Mouse (Mus musculus): Measurements from ENCODE around the gene Map2k6. TPM values are rescaled to one million over a fixed set of nuclear protein-coding genes. Genes with fewer than 3 reads are reported as not detected.

Gene Map2k6
- polyA plus RNA-seq, 1 experiment, result 8.4 TPM

DNA sequence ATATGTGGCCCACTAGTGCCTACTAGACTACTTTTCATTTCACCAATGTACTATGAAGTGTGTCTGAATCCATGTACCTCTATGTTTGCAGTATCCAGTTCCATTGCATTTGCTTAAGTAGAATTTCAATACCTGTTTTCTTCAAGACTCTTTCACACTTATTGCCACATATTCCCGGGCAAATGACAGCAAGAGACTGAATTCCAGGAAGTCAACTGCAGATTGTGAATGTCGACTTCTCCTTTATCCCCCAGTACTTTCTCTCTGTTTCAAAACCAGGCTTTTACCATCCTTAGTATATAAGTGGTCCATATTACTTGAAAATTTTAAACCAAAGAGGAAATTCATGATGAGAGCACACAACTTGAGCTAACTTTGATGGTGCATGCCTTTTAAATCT is 4.7 kb downstream of the Map2k6 start:
- no peak for DNase-seq (ENCODE audit: low spot score)

DNA sequence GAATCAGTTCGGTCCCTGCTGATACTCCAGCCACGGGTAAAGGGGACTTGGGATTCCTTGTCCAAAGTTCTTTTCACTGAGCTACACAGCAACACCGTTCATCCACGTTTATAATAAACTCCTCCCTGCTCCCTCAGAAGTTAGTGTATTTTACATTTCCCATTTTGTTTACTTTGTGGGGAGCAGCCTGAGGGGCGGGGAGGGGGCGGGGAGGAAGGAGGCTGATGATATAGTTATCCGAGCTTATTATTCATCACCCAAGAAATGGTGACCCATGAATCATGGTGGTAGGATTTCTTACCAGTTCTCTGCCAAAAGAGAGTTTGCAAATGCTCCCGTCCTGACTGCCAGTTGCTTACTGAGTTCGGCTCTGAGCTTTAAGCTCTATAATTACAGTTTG is 6.7 kb downstream of the Map2k6 start:
- DNase-seq (ENCODE audit: low spot score), result no peak

DNA sequence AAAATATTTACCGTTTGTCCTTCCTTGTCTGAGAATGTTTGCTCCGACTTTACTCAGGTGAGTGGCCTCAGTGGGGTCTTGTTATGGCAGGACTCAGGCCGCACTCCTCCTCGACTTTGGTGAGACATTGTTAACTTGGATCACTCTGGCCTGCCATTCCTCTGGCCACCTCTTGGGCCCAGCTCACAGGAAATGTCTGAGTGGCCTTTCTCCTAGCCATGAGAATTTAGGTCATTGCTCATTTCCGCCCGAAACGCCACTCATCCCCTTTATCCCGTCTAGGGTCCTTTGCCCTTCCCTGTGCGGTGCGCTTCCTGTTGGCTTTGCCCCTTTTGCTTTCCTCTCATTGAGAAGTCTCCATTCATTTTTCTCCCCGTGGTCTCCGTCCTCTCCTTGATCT is 10.2 kb downstream of the Map2k6 start:
- DNase-seq (ENCODE audit: low spot score), result no peak

DNA sequence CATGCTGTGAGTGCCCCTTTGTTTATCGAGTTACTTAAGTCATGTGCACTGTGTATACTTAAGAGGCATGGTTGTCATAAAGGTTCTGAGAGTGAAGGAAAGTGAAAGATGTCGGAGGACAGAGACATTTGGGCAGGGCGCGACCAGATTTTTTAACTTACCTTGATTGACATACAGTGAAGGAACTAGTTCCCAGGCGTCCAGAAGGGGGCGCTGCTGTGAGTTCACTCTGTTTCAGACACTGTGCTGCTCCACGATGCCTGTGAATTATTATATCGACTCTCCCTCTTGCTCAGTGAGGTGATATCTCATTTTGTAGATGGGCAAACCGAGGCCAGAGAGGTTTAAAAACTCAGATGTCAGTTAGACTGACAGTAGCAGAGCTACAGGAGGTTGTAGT is 10.9 kb downstream of the Map2k6 start:
- DNase-seq (ENCODE audit: low spot score), result no peak

DNA sequence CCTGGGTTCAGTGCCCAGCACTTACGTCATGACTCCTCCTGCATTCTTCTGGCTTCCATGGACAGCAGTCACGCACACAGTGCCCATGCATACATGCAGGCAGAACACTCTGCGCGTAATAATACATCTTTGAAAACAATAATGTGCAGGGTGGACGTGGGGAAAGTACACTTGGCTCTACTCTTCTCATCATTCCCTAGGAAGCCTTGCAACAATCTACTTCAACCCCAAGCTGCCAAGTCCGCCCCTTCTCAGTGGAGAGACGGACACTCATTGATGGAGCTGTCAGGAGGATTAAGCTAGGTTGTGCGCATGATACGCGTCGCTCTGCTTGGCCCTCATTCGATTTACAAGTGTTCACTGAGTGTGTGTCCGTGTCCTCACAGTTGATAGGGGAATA is 12.7 kb downstream of the Map2k6 start:
- DNase-seq (ENCODE audit: low spot score), result no peak

DNA sequence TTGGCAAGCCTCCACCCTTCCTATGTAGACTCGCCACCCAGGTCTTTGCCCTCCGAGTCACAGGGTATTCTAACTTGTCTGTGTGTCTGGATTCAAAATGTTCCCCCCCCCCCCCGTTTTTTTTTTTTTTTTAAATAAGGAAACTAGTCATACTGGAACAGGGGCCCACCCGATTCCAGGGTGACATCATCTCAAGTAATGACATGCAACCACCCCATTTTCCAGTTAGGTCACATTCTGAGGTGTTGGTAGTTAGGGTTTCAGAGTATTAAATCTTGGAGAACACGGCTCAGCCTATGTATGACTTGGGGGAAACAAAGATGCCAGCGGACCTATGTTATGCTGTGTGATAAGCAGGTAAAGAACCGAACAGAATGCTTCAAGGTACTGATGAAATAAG is 15.3 kb downstream of the Map2k6 start:
- no peak for DNase-seq (ENCODE audit: low spot score)

DNA sequence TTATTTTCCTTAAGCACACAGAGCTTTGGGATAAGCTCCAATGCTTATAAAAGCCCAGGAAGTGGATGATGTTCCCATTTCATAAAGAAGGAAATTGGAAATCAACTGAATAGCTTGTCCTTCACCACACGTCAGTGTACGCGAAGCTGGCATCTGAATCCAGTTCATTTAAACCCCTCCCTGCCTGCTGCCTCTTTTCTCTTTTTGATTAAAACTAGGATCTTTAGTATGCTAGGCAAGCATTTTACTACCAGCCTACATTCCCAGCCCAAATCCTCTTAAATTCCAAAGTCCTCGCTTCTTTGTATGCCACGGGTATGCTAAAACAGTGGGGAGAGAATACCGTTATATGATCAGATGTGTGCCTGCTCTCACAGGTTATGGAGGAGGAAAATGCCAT is 17.8 kb downstream of the Map2k6 start:
- no peak for DNase-seq (ENCODE audit: low spot score)

DNA sequence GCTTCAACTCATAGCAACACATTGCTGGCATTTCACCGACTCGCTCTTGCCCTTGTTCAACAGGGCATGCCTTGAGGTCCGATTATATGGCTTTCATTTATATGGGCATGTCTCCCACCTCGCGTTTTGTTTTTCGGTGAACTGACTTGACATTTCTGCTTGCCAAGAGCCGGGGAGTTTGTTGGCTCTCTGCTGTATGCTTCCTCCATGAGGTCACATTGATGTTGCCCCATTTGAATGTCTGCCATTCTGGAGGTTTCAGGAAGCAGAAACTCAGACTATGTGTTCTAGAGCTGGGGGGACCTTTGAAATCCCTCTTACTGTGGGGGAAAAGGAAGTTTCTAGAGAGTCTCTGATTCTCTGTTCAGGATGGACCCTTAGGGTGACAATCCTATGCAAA is 21.5 kb downstream of the Map2k6 start:
- DNase-seq (ENCODE audit: low spot score), result no peak

DNA sequence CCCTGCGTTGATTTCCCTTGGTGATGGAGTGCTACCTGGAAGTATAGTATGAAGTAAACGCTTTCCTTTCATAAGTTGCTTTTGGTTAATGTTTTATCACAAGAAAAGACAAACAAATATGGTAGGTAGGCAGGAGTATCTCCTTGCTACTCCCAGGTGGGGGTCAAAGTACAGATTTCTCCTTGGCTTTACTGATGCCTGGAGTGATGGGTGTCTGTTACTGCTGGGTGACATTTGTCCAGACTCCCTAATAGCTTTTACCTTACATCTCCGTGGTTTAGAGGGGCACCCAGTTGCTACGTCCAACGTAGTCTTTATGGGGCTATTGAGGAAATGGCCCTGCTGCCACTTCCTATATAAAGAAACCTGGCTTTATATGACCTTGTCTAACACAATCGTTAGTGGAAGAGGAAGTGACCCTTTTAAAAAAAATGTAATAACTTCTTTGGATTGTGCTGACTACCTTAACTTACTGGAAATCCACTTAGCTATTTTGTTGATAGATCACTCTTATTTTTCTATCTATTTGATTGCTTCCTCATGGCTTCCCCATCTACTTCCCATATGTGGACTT is 27.7 kb downstream of the Map2k6 start:
- no peak for DNase-seq (ENCODE audit: low spot score)

DNA sequence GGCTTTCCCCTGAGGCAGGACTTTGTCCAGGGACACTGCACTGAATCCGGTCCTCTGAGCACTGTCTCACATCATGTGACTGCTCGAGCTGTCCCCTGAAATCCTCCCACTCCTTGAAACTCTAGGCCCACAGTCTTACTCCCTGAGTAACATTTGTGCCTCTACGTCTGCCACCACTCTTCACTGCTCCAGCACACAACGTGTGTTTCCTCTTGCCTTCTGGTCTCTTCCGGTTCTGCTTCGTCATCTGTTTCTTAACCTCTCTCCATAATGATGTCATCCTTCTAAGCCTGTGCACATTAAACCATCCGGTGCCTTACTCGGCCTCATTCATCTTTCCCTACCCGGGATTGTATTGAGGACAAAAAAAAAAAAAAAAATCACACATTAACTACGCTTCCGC is 28.2 kb downstream of the Map2k6 start:
- DNase-seq (ENCODE audit: low spot score), result no peak

DNA sequence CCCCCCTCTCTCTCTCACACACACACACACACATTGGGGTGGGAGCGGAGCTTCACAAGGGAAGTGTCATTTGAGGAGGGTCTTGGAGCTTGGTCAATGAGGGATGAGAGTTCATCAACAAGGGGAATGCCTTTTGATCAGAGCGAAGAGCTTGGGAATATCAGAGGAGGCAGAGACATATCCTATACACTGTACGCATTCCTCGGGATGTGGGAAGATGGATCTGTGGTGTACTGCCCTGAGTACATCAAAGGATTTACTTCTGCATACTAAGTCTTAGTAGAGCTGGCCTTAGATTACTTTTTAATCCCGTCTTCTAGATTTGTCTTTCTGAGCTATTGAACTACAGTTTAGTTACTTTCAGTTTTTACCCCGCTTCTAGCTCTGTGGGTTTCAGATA is 30.1 kb downstream of the Map2k6 start:
- DNase-seq (ENCODE audit: low spot score), result no peak

DNA sequence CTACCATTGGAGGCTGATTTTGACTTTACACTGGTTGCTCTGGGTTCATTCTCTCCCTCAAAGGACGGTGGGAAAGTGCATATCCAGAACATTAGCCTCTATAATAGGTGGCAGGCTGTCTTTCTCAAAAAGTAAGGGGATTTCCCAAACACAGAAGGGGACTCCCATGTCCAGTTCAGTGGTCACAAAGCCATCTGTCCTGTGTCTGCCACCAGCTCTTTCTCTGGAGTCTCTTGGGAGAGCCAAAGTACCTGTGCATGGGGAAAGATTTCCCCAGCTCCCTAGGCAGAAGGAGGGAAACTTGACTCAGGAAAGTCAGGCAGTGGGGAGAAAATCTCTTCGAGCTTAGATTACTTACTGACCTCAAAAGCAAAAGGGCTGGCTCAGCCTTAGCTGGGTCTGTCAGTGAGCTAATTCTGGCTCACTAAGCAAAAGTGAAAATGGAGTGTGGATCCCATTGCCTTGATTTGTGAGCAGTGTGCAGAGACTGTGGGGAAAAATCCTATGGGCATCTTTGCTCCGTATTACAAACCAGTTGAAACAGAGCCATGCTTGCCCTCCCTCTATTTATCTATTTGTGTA is 31.0 kb downstream of the Map2k6 start:
- DNase-seq (ENCODE audit: low spot score), result no peak

DNA sequence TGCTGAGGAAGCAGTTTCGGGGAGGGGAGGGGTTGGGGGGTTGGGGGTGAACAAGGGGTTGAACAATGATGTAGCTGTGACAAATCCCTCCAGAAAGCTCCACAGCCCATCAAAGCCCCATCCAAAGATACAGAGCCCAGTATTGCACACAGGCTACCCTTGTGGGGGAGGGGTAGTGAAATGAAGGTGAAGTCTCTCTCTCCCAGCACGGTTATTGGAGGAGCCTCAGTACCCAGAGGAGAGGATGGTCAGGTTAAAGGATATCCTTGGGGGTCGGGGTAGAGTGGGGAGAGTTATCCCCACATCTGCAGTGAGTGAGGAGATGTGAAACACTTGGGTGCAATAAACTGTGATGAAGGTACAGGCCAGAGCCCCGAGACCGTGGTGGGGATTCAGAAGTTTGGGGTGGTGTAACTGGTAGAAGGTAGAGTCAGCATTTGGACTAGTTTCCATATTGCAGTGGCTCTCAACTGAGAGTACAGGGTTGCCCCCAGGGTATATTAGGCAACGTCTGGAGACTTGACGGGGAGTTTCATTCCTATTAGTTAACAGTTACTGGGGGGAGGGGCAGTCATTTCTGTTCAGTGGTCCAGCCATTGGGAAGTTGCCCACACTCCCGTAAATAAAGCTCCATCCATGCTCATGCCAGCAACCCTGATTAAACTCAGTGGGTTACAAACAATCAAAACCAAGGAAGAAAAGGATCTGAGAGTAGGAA is 37.1 kb downstream of the Map2k6 start:
- DNase-seq (ENCODE audit: low spot score), result no peak

DNA sequence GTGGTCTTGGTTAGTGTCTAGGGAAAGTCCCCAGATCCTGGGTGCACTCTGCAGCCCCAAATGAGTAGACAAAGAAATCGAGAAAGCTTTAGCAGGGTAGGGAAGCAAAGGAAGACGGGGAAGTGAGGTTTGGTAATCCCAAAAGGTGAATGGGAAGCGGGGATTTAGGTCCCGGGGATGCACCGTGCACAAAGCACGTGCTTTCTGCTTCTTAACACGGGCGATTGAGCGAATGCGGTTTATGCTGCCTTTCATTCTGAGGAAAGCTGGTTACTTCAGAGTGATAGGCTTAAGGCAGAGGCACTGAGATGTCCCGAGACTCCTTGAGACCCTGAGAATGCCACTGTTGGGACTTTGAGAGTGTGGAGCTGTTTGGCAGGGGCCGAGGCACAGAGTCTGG is 38.1 kb downstream of the Map2k6 start:
- DNase-seq (ENCODE audit: low spot score), result no peak

DNA sequence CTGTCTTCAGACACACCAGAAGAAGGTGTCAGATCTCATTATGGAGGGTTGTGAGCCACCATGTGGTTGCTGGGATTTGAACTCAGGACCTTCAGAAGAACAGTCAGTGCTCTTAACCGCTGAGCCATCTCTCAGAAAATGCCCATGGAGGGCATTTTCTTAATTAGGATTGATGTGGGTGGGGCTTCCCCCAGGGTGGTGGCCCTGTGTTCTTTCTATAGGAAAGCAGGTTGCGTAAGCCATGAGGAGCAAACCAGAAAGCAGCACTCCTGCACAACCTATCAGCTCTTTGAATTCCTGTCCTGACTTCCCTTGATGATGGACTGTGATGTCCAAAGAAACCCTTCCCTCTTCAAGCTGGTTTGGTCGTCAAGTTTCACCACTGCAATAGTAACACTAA is 39.2 kb downstream of the Map2k6 start:
- DNase-seq (ENCODE audit: low spot score), result no peak

DNA sequence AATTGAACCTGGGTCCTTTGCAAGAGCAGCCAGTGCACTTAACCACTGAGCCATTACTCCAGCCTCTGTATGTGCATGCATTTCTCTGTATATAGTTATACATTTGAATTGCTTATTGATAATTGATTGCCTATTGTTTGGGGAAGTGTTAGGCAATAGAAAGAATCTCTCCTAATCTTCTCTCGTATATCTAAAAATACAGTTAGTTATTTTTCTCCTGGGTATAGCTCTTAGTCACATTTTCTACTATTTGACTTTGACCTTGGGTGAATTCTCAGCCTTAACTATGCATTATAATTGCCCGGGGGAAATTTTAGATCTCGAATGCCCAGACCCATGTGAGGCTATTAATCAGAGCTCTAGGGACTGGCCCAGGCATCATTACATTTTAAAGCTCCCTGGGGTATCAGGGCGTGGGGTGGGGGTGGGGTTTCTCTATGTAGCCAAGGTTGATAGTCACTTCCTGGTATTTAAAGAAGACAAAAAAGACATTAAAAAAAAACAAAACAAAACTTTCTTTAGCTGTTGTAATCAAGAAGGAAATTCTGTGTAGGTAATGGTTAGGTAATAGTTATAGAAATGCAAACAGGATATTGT is 39.9 kb downstream of the Map2k6 start:
- DNase-seq (ENCODE audit: low spot score), result no peak

DNA sequence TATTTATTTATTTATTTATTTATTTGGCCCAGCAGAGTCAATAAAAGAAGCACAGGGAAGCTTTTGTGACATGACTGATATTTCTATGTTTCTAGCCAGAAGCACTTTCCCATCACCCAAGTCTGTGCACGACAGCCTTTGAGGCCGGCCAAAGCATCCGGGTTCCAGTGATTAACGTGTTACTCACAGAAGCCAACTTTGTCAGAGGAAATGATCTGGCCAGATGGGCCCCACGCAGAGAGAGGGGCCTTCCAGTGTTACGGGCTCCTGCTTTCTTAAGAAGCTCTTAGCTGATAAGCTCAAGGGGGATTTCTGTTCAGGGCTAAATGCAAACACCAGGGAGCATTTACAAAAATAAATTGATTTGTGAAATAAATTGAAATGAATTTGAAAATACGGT is 40.4 kb downstream of the Map2k6 start:
- no peak for DNase-seq (ENCODE audit: low spot score)

DNA sequence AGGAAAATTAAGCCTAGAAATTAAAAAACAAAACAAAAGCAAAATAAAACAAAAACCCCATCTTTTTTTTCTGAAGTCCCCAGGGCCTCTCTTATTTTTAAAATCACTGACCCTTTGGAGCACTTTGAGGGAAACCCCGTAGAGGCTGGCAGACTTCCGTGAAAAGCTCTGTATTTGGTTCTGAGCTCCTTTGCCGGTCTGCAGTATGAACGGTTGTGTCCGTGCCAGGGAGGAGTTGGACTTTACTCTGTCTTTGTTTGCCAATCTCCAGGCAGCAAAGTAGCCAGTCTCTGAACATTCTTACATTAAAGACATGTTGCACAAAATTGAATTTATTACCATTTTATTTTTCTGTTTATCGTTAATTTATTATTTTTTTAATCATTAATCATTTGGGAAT is 45.7 kb downstream of the Map2k6 start:
- no peak for DNase-seq (ENCODE audit: low spot score)

DNA sequence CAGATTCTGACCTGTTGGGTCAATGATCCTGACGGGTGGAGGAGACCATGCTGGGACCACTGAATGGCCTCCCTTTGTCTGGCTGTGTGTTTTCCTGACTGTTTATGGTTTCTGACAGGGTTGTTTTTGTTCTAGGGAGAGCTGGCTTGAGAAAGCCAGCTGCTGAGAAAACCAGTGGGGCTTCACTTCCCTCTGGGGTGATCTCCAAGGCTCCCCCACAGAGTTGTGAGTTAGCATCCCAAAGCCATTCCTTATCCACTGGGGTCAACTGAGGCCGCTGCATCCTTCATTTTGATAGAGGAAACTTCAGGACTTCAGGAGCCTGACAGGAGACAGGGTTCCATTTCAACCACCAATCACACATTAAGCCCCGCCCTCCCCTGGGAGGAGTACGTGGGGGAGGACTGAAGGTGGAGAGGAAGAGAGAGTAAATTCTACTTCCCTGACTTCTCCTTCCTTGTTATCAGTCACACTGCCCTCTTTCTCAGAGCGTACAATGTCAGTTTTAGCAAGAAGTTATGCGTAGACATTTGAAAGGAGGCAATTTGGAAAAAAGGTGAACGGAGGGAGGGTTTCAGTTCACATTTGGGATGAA is 49.3 kb downstream of the Map2k6 start:
- DNase-seq (ENCODE audit: low spot score), result no peak

DNA sequence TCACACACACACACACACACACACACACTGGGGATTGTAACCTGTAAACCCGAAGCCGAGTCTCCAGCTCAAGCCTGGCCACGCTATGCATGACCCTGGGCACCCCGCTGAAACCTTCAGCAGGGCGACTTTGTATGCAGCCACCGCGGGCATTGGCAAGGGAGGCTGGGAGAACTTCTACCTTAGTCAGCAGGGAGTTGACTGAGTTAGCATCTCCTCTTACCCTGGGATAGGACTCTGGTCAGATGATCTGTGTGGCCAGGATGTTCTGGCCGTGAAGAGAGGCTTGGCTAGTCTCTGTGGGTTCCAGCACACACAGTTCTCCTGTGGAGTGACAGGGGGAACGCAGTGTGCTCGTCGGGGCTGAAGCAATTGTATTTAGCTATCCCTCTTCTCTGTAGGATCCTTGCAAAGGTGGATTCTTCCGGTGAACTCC is 49.8 kb downstream of the Map2k6 start:
- no peak for DNase-seq (ENCODE audit: low spot score)

DNA sequence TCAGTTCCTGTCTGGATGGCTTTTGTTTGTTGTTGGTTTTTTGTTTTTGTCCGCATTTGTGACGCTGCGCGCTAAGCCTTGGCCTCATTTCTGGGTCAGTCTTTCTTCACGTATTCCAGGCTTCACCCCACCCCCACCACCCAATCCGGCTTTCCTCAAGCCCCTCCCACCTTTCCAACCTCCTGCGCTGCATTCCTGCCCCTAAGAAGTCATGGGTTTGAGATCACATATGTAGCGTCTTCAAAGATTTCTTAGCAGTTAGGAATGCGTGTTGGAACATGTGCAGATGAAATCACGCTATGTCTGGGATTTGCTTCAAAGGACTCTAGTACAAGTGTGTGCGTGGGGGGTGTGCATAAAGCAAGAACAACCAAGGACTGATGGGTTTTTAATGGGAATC is 50.3 kb downstream of the Map2k6 start:
- no peak for DNase-seq (ENCODE audit: low spot score)

DNA sequence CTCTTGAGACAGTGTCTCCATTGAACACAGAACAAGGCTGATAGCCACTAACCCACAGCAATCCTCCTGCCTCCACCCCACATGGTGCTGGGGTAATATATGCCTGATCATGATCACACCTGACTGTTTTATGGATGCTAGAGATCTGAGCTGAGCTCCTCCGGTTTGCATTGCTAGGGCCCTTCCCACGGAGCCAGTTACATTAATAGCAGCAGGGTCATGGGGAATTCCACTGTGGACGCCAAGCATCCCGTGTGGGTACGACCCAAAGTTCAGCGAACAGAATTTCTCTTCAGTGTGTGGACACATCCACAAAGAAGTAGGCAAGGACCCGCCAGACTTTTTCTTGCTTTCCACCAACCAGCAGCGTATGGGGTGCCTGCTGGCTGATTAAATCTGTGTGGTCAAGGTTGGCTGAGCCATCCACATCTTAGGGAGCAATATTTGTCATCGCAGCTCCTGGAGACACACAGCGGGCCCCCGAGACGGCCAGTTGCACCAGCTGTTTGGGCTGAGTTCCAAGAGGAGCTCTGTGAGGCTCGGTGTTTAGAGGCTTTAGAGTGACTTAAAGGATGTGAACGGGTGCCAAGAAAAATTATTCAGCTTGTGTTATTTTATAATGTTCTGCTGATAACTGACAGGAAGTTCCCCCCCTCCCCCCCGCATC is 51.3 kb downstream of the Map2k6 start:
- no peak for DNase-seq (ENCODE audit: low spot score)

Measured in urinary bladder, adult 2 months (tissue).